Mouse (Mus musculus) forebrain, embryonic 16.5 days (tissue): ENCODE measurements around the gene Mapk13. TPM values are rescaled to one million over a fixed set of nuclear protein-coding genes. Genes with fewer than 3 reads are reported as not detected.

ENCODE experiments used
- ATAC-seq: fragments of 200-750 bp; cut with Nextera tagmentation; 2 replicates; pipeline ENCODE4 v1.8.0; 2017; ENCODE audit warnings: mild to moderate bottlenecking, moderate library complexity
- H3K27ac ChIP-seq: fragments of 300-500 bp; sonication (generic); 2 replicates; pipeline ENCODE4 v1.5.1; 2014; ENCODE audit warnings: low read length, control low read depth
- H3K27me3 ChIP-seq: fragments of 300-500 bp; sonication (generic); replicated peaks from 2 replicates; pipeline ENCODE4 v1.6.1; 2014; ENCODE audit warnings: low read length; ENCODE audit not compliant: control insufficient read depth, insufficient read depth
- H3K36me3 ChIP-seq: fragments of 300-500 bp; sonication (generic); 2 replicates; pipeline ENCODE4 v1.6.1; 2014; ENCODE audit not compliant: control insufficient read depth, insufficient read depth
- H3K4me1 ChIP-seq: fragments of 300-500 bp; sonication (generic); replicated peaks from 2 replicates; pipeline ENCODE4 v1.6.1; 2014; ENCODE audit warnings: low read length; ENCODE audit not compliant: control insufficient read depth, insufficient read depth
- H3K4me2 ChIP-seq: fragments of 300-500 bp; sonication (generic); 2 replicates; pipeline ENCODE4 v1.6.1; 2014; ENCODE audit warnings: mild to moderate bottlenecking, low read length, control low read depth
- H3K4me3 ChIP-seq: fragments of 300-500 bp; sonication (generic); replicated peaks from 2 replicates; pipeline ENCODE4 v1.5.1; 2014; ENCODE audit warnings: mild to moderate bottlenecking, low read length, control low read depth
- H3K9ac ChIP-seq: fragments of 300-500 bp; sonication (generic); replicated peaks from 2 replicates; pipeline ENCODE4 v1.6.1; 2014; ENCODE audit warnings: low read depth, low read length, control low read depth
- H3K9me3 ChIP-seq: fragments of 300-500 bp; sonication (generic); 2 replicates; pipeline ENCODE4 v1.6.1; 2016; ENCODE audit warnings: low read length; ENCODE audit not compliant: control insufficient read depth
- WGBS: fragments of 180-500 bp; shearing (Covaris S2); extraction: QIAGEN DNeasy Blood & Tissue Kit; methylation state at CpG from one replicate; pipeline ENCODE4 v1.1.7; 2014; 5-methylcytosine and 5-hydroxymethylcytosine counted together
- polyA plus RNA-seq: library from polyadenylated mRNA; unstranded; fragments of >200 nt; fragmentation: Nextera tagmentation; extraction: Ambion mirVana; gene quantifications from 2 replicates; pipeline ENCODE4 v1.2.1, GENCODE M21; 2015

Gene Mapk13
- polyA plus RNA-seq, 1 experiment from 2014 or later = 0.47 TPM

- H3K27ac ChIP-seq = no peak overlapping the region
- no peaks in the 10 kb centered on the region for H3K9me3 ChIP-seq
- no peak for ATAC-seq
- H3K36me3 ChIP-seq = peaks cover 24% of the 10 kb centered on the region
- H3K9ac ChIP-seq = no peak overlapping the region
- H3K4me3 ChIP-seq = no peak overlapping the region
- H3K4me1 ChIP-seq = no peaks in the 10 kb centered on the region
- H3K27me3 ChIP-seq = no peaks in the 10 kb centered on the region
- no peak overlapping the region for H3K4me2 ChIP-seq
- WGBS = 83% methylated on average over 6 of the region's 6 CpGs
Observed at GRCm38 (mm10) chr17:28745773-28746172, 23.3 kb upstream of the Mapk13 start.

- Histone ChIP-seq H3K4me2 (no peak overlapping the region), H3K4me1 (no peaks in the 10 kb centered on the region), H3K4me3 (no peak overlapping the region), H3K9ac (no peak overlapping the region), H3K27ac (no peak overlapping the region), H3K27me3 (no peaks in the 10 kb centered on the region), H3K9me3 (no peaks in the 10 kb centered on the region), H3K36me3 (peaks cover 17% of the 10 kb centered on the region)
- ATAC-seq = no peak
- 94% methylated on average over 4 of the region's 4 CpGs for WGBS
Observed at GRCm38 (mm10) chr17:28748001-28748400, 21.1 kb upstream of the Mapk13 start.

DNA sequence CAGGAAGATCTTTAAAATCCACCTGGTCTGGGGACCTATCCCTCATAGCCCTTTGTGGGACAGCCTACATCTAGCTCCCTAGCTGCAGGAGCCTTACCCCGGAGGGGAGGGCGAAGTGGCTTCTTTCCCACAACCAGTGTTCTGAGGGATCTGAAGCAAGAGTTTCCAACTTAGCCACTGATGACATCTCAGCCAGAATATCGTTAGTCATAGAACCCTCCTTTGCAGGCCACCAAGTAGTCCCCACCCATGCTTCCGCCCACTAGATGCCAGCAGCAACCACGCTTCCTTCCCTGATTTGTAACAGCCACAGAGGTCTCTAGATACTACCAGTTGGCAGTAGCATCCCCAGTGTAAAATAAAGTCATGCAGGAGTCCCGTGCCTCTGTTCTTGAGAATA is 18.5 kb upstream of the Mapk13 start:
- Histone ChIP-seq H3K9ac (no peak overlapping the region), H3K27me3 (no peaks in the 10 kb centered on the region), H3K27ac (no peak overlapping the region), H3K9me3 (no peaks in the 10 kb centered on the region), H3K4me2 (no peak overlapping the region), H3K4me3 (no peak overlapping the region), H3K36me3 (peaks cover 8% of the 10 kb centered on the region), H3K4me1 (no peaks in the 10 kb centered on the region)
- 85% methylated on average over 6 of the region's 6 CpGs for WGBS
- no peak for ATAC-seq

DNA sequence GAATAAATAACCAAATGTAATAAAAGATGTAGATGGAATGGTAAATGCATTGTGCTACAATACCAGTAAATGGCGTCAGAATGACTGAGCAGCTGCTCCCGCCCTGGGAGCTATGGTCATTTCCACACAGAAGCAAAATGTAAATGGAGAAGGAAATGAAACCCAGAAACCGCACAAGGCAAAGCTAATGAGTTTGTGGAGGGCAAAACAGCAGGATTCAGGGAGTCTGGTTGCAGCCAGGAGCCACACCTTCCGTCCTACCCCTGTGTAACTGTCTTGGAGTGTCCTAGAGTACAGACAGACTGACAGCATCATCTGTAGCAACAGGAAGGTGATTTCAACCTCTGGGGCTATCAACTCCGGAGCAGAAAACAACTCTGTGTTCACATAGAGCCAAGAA is 12.7 kb upstream of the Mapk13 start:
- ATAC-seq = no peak
- WGBS = 66% methylated on average over 5 of the region's 5 CpGs
- Histone ChIP-seq H3K4me2 (no peak overlapping the region), H3K4me3 (no peak overlapping the region), H3K27me3 (no peaks in the 10 kb centered on the region), H3K27ac (no peak overlapping the region), H3K9me3 (no peaks in the 10 kb centered on the region), H3K36me3 (no peaks in the 10 kb centered on the region), H3K4me1 (no peaks in the 10 kb centered on the region), H3K9ac (no peak overlapping the region)

GRCm38 (mm10) chr17:28757470-28757869 is 11.6 kb upstream of the Mapk13 start:
- ATAC-seq = no peak
- Histone ChIP-seq H3K4me3 (no peak overlapping the region), H3K27me3 (no peaks in the 10 kb centered on the region), H3K9me3 (no peaks in the 10 kb centered on the region), H3K4me1 (no peaks in the 10 kb centered on the region), H3K36me3 (no peaks in the 10 kb centered on the region), H3K9ac (no peak overlapping the region), H3K4me2 (no peak overlapping the region), H3K27ac (no peak overlapping the region)
- 74% methylated on average over 2 of the region's 2 CpGs for WGBS

DNA sequence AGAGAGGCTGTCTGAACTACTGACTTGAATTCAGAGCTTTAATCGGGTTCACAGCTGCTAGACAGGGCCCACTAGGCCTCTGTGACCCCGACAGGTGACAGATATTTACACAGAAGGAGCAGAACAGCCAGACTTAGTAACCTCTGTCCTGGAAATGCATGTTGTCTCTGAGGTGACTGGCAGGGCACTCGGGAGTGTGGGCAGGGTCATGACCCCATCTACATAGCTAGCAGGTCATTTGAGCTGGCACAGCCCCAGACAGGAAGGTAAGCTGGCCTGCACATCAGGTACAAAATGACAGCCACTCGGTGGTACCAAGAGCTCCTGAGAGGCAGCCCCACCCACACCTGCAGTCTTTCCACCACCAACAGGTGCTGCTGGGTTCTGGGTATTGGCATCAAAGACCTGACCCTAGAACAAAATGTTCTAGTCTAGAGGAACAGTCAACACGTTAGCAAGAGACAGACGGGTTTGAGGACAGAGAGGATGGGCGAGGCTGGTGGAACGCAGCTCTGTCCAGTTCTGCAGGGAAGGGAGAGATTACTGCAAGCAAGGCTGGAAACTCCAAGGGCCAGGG is 8.3 kb upstream of the Mapk13 start:
- no peaks in the 10 kb centered on the region for H3K27me3 ChIP-seq
- 76% methylated on average over 8 of the region's 8 CpGs for WGBS
- H3K9me3 ChIP-seq = no peaks in the 10 kb centered on the region

GRCm38 (mm10) chr17:28761871-28762270 is 7.2 kb upstream of the Mapk13 start:
- Histone ChIP-seq H3K4me1 (no peaks in the 10 kb centered on the region), H3K36me3 (no peaks in the 10 kb centered on the region), H3K9ac (no peak overlapping the region), H3K27me3 (no peaks in the 10 kb centered on the region), H3K4me2 (no peak overlapping the region), H3K9me3 (no peaks in the 10 kb centered on the region), H3K4me3 (no peak overlapping the region), H3K27ac (no peak overlapping the region)
- no peak for ATAC-seq
- WGBS = 15% methylated on average over 3 of the region's 3 CpGs

More for the DNA sequence above, 8.3 kb upstream of the Mapk13 start:
- Histone ChIP-seq H3K27ac (no peak overlapping the region), H3K36me3 (no peaks in the 10 kb centered on the region), H3K9ac (no peak overlapping the region), H3K4me2 (no peak overlapping the region), H3K4me3 (no peak overlapping the region), H3K4me1 (no peaks in the 10 kb centered on the region)
- ATAC-seq = no peak

- no peaks in the 10 kb centered on the region for H3K9me3 ChIP-seq
- ATAC-seq = no peak
Observed at GRCm38 (mm10) chr17:28766203-28766602, 2.9 kb upstream of the Mapk13 start.

DNA sequence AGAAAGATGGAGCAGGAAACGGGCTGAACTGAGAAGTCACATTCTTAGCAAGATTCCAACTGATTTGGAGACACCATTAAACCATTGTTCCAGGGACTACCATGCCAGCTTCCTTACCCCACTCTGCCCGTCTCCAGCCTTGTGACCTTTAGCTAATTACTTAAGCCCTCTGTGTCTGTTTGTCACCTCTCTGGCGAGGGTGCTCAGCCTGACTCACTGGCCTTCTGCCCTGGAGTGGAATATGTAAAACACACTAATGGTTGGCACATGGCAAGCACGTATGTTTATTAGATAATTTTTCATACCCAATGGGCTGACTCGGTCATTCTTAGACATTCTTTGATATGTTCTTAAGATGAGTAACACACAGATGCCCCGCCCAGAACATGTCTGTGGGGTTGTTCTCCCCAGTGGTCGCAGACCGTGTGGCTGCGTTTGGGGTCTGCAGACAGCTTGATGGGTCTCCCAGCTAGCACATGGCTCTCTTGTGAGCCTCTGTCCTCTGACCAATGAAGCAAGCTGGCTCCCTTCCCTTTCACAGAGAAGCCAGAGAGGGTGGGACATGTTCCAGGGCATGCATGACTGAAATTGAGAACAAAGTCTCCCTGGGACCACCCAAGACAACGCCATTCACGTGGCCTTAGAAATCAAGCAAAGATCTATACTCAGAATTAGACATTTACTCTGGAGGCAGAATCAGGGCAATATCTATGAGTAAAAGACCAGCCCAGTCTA is 2.1 kb upstream of the Mapk13 start:
- no peak for ATAC-seq
- H3K4me3 ChIP-seq = no peak overlapping the region
- H3K9me3 ChIP-seq = no peaks in the 10 kb centered on the region
- no peak overlapping the region for H3K27ac ChIP-seq
- H3K9ac ChIP-seq = no peak overlapping the region
- WGBS = 75% methylated on average over 11 of the region's 11 CpGs
- peaks cover 14% of the 10 kb centered on the region for H3K4me1 ChIP-seq
- H3K27me3 ChIP-seq = peaks cover 19% of the 10 kb centered on the region
- H3K4me2 ChIP-seq = no peak overlapping the region
- no peaks in the 10 kb centered on the region for H3K36me3 ChIP-seq

More at GRCm38 (mm10) chr17:28766203-28766602, 2.9 kb upstream of the Mapk13 start:
- Histone ChIP-seq H3K4me2 (no peak overlapping the region), H3K27me3 (peaks cover 19% of the 10 kb centered on the region), H3K27ac (no peak overlapping the region), H3K9ac (no peak overlapping the region), H3K36me3 (no peaks in the 10 kb centered on the region), H3K4me3 (no peak overlapping the region), H3K4me1 (peaks cover 14% of the 10 kb centered on the region)
- WGBS = 76% methylated on average over 3 of the region's 3 CpGs
